ENCODE assay signal across 8 mouse cellular contexts in genomic region chr11:103292152-103292889, GRCm38 (mm10). TPM values are rescaled to one million over a fixed set of nuclear protein-coding genes. Genes with fewer than 3 reads are reported as not detected.
DNase-seq lines count a peak whose midpoint lies in the region; ATAC-seq and TF ChIP-seq lines count a peak whose summit lies in the region.

No protein-coding gene starts in this region.

- no peak for DNase-seq in liver, adult 2 months (ENCODE audit: extremely low read depth, low read depth, low spot score)
- peak; percentile 59 for DNase-seq in embryo, embryonic 11 days
- DNase-seq in heart, postnatal 0 days (ENCODE audit: low spot score) = peak; percentile 67
- DNase-seq in left cerebral cortex, adult 8-10 months (ENCODE audit: low spot score in 2 of 2) = no peak
- no peak for DNase-seq in thymus, postnatal 0 days (ENCODE audit: low spot score)
- DNase-seq in left cerebral cortex, postnatal 10 days (ENCODE audit: extremely low spot score in 1 of 2, low spot score in 2 of 2) = no peak

- ATAC-seq in liver, embryonic 12.5 days = no peak
- peak; percentile 71 for ATAC-seq in heart, postnatal 0 days (ENCODE audit: insufficient read depth, low read depth)
- peak; percentile 86; the same call in 1 of the 2 replicates for ATAC-seq in lung, embryonic 15.5 days (ENCODE audit: borderline replicate concordance, extremely low read depth, low FRiP score, low TSS enrichment)

- no peak overlapping the region for H3K4me2 ChIP-seq in liver, embryonic 12.5 days
- no peak overlapping the region for H3K4me2 ChIP-seq in heart, postnatal 0 days (ENCODE audit: low read depth, low read length)
- peak overlapping the region; percentile 20; the same call in 1 of the 2 replicates for H3K4me2 ChIP-seq in lung, embryonic 15.5 days

- no peak overlapping the region for H3K9ac ChIP-seq in liver, adult 2 months (ENCODE audit: low read depth, low read length)
- no peak overlapping the region for H3K9ac ChIP-seq in liver, embryonic 12.5 days
- H3K9ac ChIP-seq in heart, postnatal 0 days (replicated peaks; ENCODE audit: low read depth, low read length) = no peak overlapping the region
- no peak overlapping the region for H3K9ac ChIP-seq in lung, embryonic 15.5 days

- H3K4me1 ChIP-seq in liver, adult 2 months (ENCODE audit: control insufficient read depth, insufficient read depth, low read length) = peaks cover 4% of the 10 kb centered on the region; the same call in 1 of the 2 replicates
- peaks cover 33% of the 10 kb centered on the region for H3K4me1 ChIP-seq in liver, embryonic 12.5 days
- H3K4me1 ChIP-seq in heart, postnatal 0 days (ENCODE audit: control insufficient read depth, insufficient read depth) = no peaks in the 10 kb centered on the region; the same call in 1 of the 2 replicates
- peaks cover 30% of the 10 kb centered on the region for H3K4me1 ChIP-seq in lung, embryonic 15.5 days

- no peak for TF ChIP-seq POLR2A in liver, adult 2 months (IDR thresholded peaks at IDR 0.05; ENCODE audit: extremely low read depth, insufficient read depth, low read length)

- no peaks in the 10 kb centered on the region for H3K9me3 ChIP-seq in liver, embryonic 12.5 days (replicated peaks)
- H3K9me3 ChIP-seq in heart, postnatal 0 days (replicated peaks; ENCODE audit: control insufficient read depth, low read length) = no peaks in the 10 kb centered on the region
- H3K9me3 ChIP-seq in lung, embryonic 15.5 days = no peaks in the 10 kb centered on the region

- no peaks in the 10 kb centered on the region for H3K79me2 ChIP-seq in liver, adult 2 months (ENCODE audit: control insufficient read depth, insufficient read depth, low read length)

- no peak for TF ChIP-seq CTCF in liver, adult 2 months (IDR thresholded peaks at IDR 0.05; ENCODE audit: low read depth, low read length)
- TF ChIP-seq CTCF in heart, postnatal 0 days (IDR thresholded peaks at IDR 0.05; ENCODE audit: low read depth) = no peak

- intact Hi-C loops in left cerebral cortex, postnatal 10 days (cut with DNase I) = no loop called here

- H3K4me3 ChIP-seq in liver, adult 2 months (ENCODE audit: insufficient read depth, low read depth, low read length) = no peak overlapping the region
- H3K4me3 ChIP-seq in liver, embryonic 12.5 days = no peak overlapping the region
- no peak overlapping the region for H3K4me3 ChIP-seq in heart, postnatal 0 days (ENCODE audit: low read depth, low read length)
- no peak overlapping the region for H3K4me3 ChIP-seq in lung, embryonic 15.5 days

- H3K27me3 ChIP-seq in liver, adult 2 months (ENCODE audit: control insufficient read depth, insufficient read depth, low read length) = no peaks in the 10 kb centered on the region
- 0 out of 2 replicates have a peak, but pooled peaks cover 11% of the 10 kb centered on the region for H3K27me3 ChIP-seq in liver, embryonic 12.5 days (replicated peaks)
- no peaks in the 10 kb centered on the region for H3K27me3 ChIP-seq in heart, postnatal 0 days (ENCODE audit: control insufficient read depth, insufficient read depth, low read length)
- H3K27me3 ChIP-seq in lung, embryonic 15.5 days = no peaks in the 10 kb centered on the region

- WGBS in liver, adult 2 months = 13% methylated on average over 14 of the region's 14 CpGs
- WGBS in liver, embryonic 12.5 days (ENCODE audit: insufficient replicate concordance) = 18% methylated on average over 14 of the region's 14 CpGs
- WGBS in heart, postnatal 0 days = 15% methylated on average over 14 of the region's 14 CpGs
- 4% methylated on average over 14 of the region's 14 CpGs for WGBS in lung, embryonic 15.5 days

- no peak for TF ChIP-seq EP300 in heart, postnatal 0 days (IDR thresholded peaks at IDR 0.05; ENCODE audit: low read depth)

- no peaks in the 10 kb centered on the region for H3K36me3 ChIP-seq in liver, adult 2 months (ENCODE audit: control insufficient read depth, insufficient read depth, low read length)
- H3K36me3 ChIP-seq in liver, embryonic 12.5 days = no peaks in the 10 kb centered on the region
- no peaks in the 10 kb centered on the region for H3K36me3 ChIP-seq in heart, postnatal 0 days (replicated peaks; ENCODE audit: control insufficient read depth, insufficient read depth, low read length)
- no peaks in the 10 kb centered on the region for H3K36me3 ChIP-seq in lung, embryonic 15.5 days

- H3K27ac ChIP-seq in liver, adult 2 months (replicated peaks; ENCODE audit: insufficient read depth, low read depth, low read length) = peak overlapping the region; percentile 23; the same call in 1 of the 2 replicates
- H3K27ac ChIP-seq in liver, embryonic 12.5 days = no peak overlapping the region
- H3K27ac ChIP-seq in heart, postnatal 0 days (ENCODE audit: low read depth) = peak overlapping the region; percentile 28
- H3K27ac ChIP-seq in lung, embryonic 15.5 days = peak overlapping the region; percentile 60

RNA-seq across cellular contexts. Expression of gene Map3k14, which starts 25.0 kb away (rescaled TPM):
- 1.4 and 2.2 TPM in 2 replicates for total RNA-seq in liver, adult 2 months (2014; rRNA removed)
- polyA plus RNA-seq in liver, adult 2 months (2012; rRNA removed) = 2.0 and 2.1 TPM in 2 replicates
- polyA plus RNA-seq in liver, embryonic 12.5 days (2016; fragmentation: Nextera tagmentation; extraction: Ambion mirVana) = 0.84 and 0.93 TPM in 2 replicates
- 4.4 and 9.4 TPM in 2 replicates for total RNA-seq in heart, postnatal 0 days (2014; rRNA removed; ENCODE audit: low replicate concordance)
- polyA plus RNA-seq in heart, postnatal 0 days (2015; fragmentation: Nextera tagmentation; extraction: Ambion mirVana) = 1.3 and 1.4 TPM in 2 replicates
- polyA plus RNA-seq in lung, embryonic 15.5 days (2015; fragmentation: Nextera tagmentation; extraction: Ambion mirVana) = 2.8 and 3.5 TPM in 2 replicates
- 1 to 10 TPM; 3.1 to 6.5 (median 5.0) TPM for total RNA-seq in left cerebral cortex, adult 8-10 months (2022)
- polyA plus RNA-seq in thymus, postnatal 0 days (2015; fragmentation: Nextera tagmentation; extraction: Ambion mirVana) = 7.1 and 7.6 TPM in 2 replicates
- 1 to 10 TPM; 2.9 to 3.5 TPM for total RNA-seq in left cerebral cortex, postnatal 10 days (2021)

Comparison
In these comparisons a context has a peak if more than half of its experiments do, and no peak if none do; other contexts are left out.
1. DNase-seq: peak in embryo, embryonic 11 days (single experiment) and heart, postnatal 0 days (single experiment); none in liver, adult 2 months (single experiment), left cerebral cortex, adult 8-10 months (0 of 2), thymus, postnatal 0 days (single experiment) and left cerebral cortex, postnatal 10 days (0 of 2).